ENCODE assay signal across 13 mouse cellular contexts in genomic region chr17:75013868-75014267, GRCm38 (mm10). TPM values are rescaled to one million over a fixed set of nuclear protein-coding genes. Genes with fewer than 3 reads are reported as not detected.
DNase-seq lines count a peak whose midpoint lies in the region; ATAC-seq and TF ChIP-seq lines count a peak whose summit lies in the region.
"Had no signal": no experiment of that assay in that cellular context is flagged by ENCODE, and none has a peak within 500 bp of the region (broad histone marks: within the 10 kb centered on the region; RNA-seq: fewer than 3 reads in every experiment).

No protein-coding gene starts in this region.

- no peaks in the 10 kb centered on the region for H3K27me3 ChIP-seq in forebrain, embryonic 13.5 days
- H3K27me3 ChIP-seq in forebrain, embryonic 12.5 days: 0 out of 2 replicates have a peak, but pooled peaks cover under 1% of the 10 kb centered on the region
- H3K27me3 ChIP-seq in forebrain, postnatal 0 days (ENCODE audit: insufficient read depth, low read length): no peaks in the 10 kb centered on the region

- H3K9me3 ChIP-seq in forebrain, embryonic 13.5 days (replicated peaks): no peaks in the 10 kb centered on the region
- H3K9me3 ChIP-seq in forebrain, embryonic 12.5 days: no peaks in the 10 kb centered on the region
- H3K9me3 ChIP-seq in forebrain, postnatal 0 days (ENCODE audit: low read length): no peaks in the 10 kb centered on the region

- no peak overlapping the region for H3K27ac ChIP-seq in forebrain, embryonic 13.5 days
- no peak overlapping the region for H3K27ac ChIP-seq in forebrain, embryonic 12.5 days
- no peak overlapping the region for H3K27ac ChIP-seq in forebrain, postnatal 0 days (ENCODE audit: low read depth, low read length)

- H3K36me3 ChIP-seq in forebrain, embryonic 13.5 days (ENCODE audit: poor library complexity, severe bottlenecking): no peaks in the 10 kb centered on the region
- no peaks in the 10 kb centered on the region for H3K36me3 ChIP-seq in forebrain, embryonic 12.5 days (replicated peaks)
- no peaks in the 10 kb centered on the region for H3K36me3 ChIP-seq in forebrain, postnatal 0 days (ENCODE audit: insufficient read depth)

- 65% methylated on average over 10 of the region's 10 CpGs for WGBS in forebrain, embryonic 13.5 days
- WGBS in forebrain, embryonic 12.5 days: 81% methylated on average over 10 of the region's 10 CpGs
- WGBS in forebrain, postnatal 0 days: 32% methylated on average over 10 of the region's 10 CpGs

- H3K4me1 ChIP-seq in forebrain, embryonic 13.5 days: 0 out of 2 replicates have a peak, but pooled peaks cover 4% of the 10 kb centered on the region
- no peaks in the 10 kb centered on the region for H3K4me1 ChIP-seq in forebrain, embryonic 12.5 days
- no peaks in the 10 kb centered on the region for H3K4me1 ChIP-seq in forebrain, postnatal 0 days (ENCODE audit: insufficient read depth)

- no peak overlapping the region for H3K4me2 ChIP-seq in forebrain, embryonic 13.5 days
- H3K4me2 ChIP-seq in forebrain, embryonic 12.5 days: no peak overlapping the region
- H3K4me2 ChIP-seq in forebrain, postnatal 0 days (ENCODE audit: low read depth): no peak overlapping the region

- peak; percentile 61 for ATAC-seq in forebrain, embryonic 13.5 days
- no peak for ATAC-seq in forebrain, embryonic 12.5 days (ENCODE audit: low FRiP score)
- peak; percentile 84 for ATAC-seq in forebrain, postnatal 0 days
- ATAC-seq: liver, postnatal 0 days had no signal

- no peak overlapping the region for H3K4me3 ChIP-seq in forebrain, embryonic 13.5 days
- no peak overlapping the region for H3K4me3 ChIP-seq in forebrain, embryonic 12.5 days (replicated peaks)
- no peak overlapping the region for H3K4me3 ChIP-seq in forebrain, postnatal 0 days (ENCODE audit: low read depth, low read length)
- H3K4me3 ChIP-seq: myocyte had no signal

- peak; percentile 9 to 11 for DNase-seq in layer of hippocampus, adult 8-10 months (ENCODE audit: low spot score in 2 of 2)
- DNase-seq in layer of hippocampus, adult 11-12 months (ENCODE audit: low spot score): no peak
- DNase-seq in forebrain, postnatal 0 days: peak; percentile 35
- peak; percentile 22 for DNase-seq in right cerebral cortex, postnatal 25 days
- no peak for DNase-seq in cerebellum, postnatal 36 days
- DNase-seq in ovary, postnatal 36 days (ENCODE audit: low spot score): no peak
- DNase-seq: adrenal gland, postnatal 14 days; cerebellum, adult 18-20 months; layer of hippocampus, postnatal 36 days; liver, postnatal 0 days had no signal

- no peak overlapping the region for H3K9ac ChIP-seq in forebrain, embryonic 13.5 days
- no peak overlapping the region for H3K9ac ChIP-seq in forebrain, embryonic 12.5 days
- no peak overlapping the region for H3K9ac ChIP-seq in forebrain, postnatal 0 days
- H3K9ac ChIP-seq: liver, postnatal 0 days had no signal

- no peak for TF ChIP-seq CTCF in forebrain, postnatal 0 days (IDR thresholded peaks at IDR 0.05; ENCODE audit: low read depth)

RNA-seq across cellular contexts. Expression of gene Ltbp1, which starts 8.5 kb away (rescaled TPM):
- polyA plus RNA-seq in forebrain, embryonic 13.5 days (2015; fragmentation: Nextera tagmentation; extraction: Ambion mirVana): 3.0 and 3.7 TPM in 2 replicates
- polyA plus RNA-seq in forebrain, embryonic 12.5 days (2016; fragmentation: Nextera tagmentation; extraction: Ambion mirVana): 3.4 and 4.0 TPM in 2 replicates
- total RNA-seq in layer of hippocampus, adult 8-10 months (2022): 1 to 10 TPM; 5.7 to 9.0 (median 7.4) TPM
- total RNA-seq in forebrain, postnatal 0 days (2014; rRNA removed): 2.0 and 5.2 TPM in 2 replicates
- 1.1 and 1.5 TPM in 2 replicates for polyA plus RNA-seq in forebrain, postnatal 0 days (2015; fragmentation: Nextera tagmentation; extraction: Ambion mirVana)

Comparison
In these comparisons a context has a peak if more than half of its experiments do, and no peak if none do; other contexts are left out.
1. DNase-seq: peak in layer of hippocampus, adult 8-10 months (2 of 2), forebrain, postnatal 0 days (single experiment) and right cerebral cortex, postnatal 25 days (single experiment); none in layer of hippocampus, adult 11-12 months (single experiment), cerebellum, postnatal 36 days (0 of 2) and ovary, postnatal 36 days (single experiment).